Mouse (Mus musculus) ES-Bruce4 (cell line): ENCODE results near the gene BC004004.

Source experiments
- CTCF ChIP-seq: IDR thresholded peaks from one replicate; pipeline ENCODE4 v1.8.1; 2011; ENCODE audit warnings: low read depth, low read length
- EP300 ChIP-seq: IDR thresholded peaks from 2 replicates; pipeline ENCODE4 v1.6.1; 2011; ENCODE audit warnings: low read depth, low read length; ENCODE audit not compliant: insufficient read depth

DNA sequence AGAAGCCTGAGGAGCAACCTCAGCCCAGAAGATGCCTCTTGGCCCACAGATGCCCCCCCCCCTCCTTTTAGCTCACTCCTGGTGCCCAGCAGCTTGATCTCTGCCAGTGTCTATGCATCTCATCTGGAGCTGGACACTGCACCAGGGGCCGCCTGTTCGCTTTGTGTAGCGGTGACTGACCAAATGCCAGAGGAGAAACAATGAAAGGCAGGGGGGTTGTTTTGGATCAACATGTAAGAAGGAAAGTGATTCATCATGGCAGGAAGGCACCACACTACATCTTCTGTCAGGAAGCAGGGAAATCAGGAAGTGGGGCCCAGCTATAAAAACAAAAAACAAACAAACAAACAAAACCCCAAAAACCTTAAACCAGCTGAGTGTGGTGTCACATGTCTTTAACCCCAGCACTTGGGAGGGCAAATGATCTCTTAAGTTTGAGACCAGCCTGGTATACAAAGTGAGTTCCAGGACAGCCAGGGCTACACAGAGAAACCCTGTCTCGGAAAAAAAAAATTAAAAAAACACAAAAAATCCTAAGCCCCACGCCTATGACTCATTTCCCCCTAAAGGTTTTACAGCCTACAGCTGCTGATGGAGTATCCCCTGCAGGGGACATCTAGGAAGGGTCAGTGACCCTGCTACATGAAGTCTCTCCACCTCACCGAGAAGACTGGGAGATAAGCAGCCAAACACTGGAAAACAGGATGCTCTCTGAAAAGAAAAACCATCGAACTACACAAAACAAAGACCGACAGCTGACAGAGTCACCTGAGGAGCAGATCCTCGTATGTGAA, 47.3 kb downstream of the BC004004 start:
- TF ChIP-seq CTCF = no peak
- TF ChIP-seq EP300 = no peak
